Mouse (Mus musculus) midbrain, postnatal 0 days (tissue): Measurements from ENCODE around the gene Fmo1. TPM values are rescaled to one million over a fixed set of nuclear protein-coding genes. Genes with fewer than 3 reads are reported as not detected.

Experiments used
- ATAC-seq: fragments of 200-750 bp; cut with Nextera tagmentation; 2 replicates; pipeline ENCODE4 v1.8.0; 2017; ENCODE audit warnings: moderate number of reproducible peaks, mild to moderate bottlenecking, moderate TSS enrichment, moderate library complexity; ENCODE audit not compliant: low FRiP score
- DNase-seq: peaks from one replicate; pipeline ENCODE4 v3.0.0-alpha.2; 2015; ENCODE audit warnings: low spot score
- H3K27ac ChIP-seq: fragments of 300-500 bp; sonication (generic); 2 replicates; pipeline ENCODE4 v1.5.1; 2014; ENCODE audit warnings: low read depth, mild to moderate bottlenecking, low read length, mixed read lengths
- H3K27me3 ChIP-seq: fragments of 300-500 bp; sonication (generic); 2 replicates; pipeline ENCODE4 v1.6.1; 2014; ENCODE audit warnings: low read length, control low read depth, mixed read lengths; ENCODE audit not compliant: insufficient read depth
- H3K36me3 ChIP-seq: fragments of 300-500 bp; sonication (generic); 2 replicates; pipeline ENCODE4 v1.6.1; 2014; ENCODE audit warnings: low read length, control low read depth, mixed read lengths; ENCODE audit not compliant: insufficient read depth
- H3K4me1 ChIP-seq: fragments of 300-500 bp; sonication (generic); 2 replicates; pipeline ENCODE4 v1.6.1; 2014; ENCODE audit warnings: mild to moderate bottlenecking, control low read depth, antibody characterized with exemption, low read length, mixed read lengths; ENCODE audit not compliant: insufficient read depth
- H3K4me2 ChIP-seq: fragments of 300-500 bp; sonication (generic); 2 replicates; pipeline ENCODE4 v1.6.1; 2014; ENCODE audit warnings: low read depth, mild to moderate bottlenecking, low read length, mixed read lengths; ENCODE audit not compliant: poor library complexity, severe bottlenecking
- H3K4me3 ChIP-seq: fragments of 300-500 bp; sonication (generic); 2 replicates; pipeline ENCODE4 v1.5.1; 2014; ENCODE audit warnings: low read depth, mild to moderate bottlenecking, low read length, moderate library complexity
- H3K9ac ChIP-seq: fragments of 300-500 bp; sonication (generic); replicated peaks from 2 replicates; pipeline ENCODE4 v1.6.1; 2014; ENCODE audit warnings: mild to moderate bottlenecking, low read length, moderate library complexity, mixed read lengths; ENCODE audit not compliant: poor library complexity, severe bottlenecking
- H3K9me3 ChIP-seq: fragments of 300-500 bp; sonication (generic); 2 replicates; pipeline ENCODE4 v1.6.1; 2016; ENCODE audit warnings: low read length, control low read depth
- CTCF ChIP-seq: IDR thresholded peaks from 2 replicates; pipeline ENCODE4 v1.5.1; 2016; ENCODE audit warnings: antibody characterized with exemption, mild to moderate bottlenecking
- WGBS: fragments of 180-500 bp; shearing (Covaris S2); extraction: QIAGEN DNeasy Blood & Tissue Kit; methylation state at CpG from one replicate; pipeline ENCODE4 v1.1.7; 2014; 5-methylcytosine and 5-hydroxymethylcytosine counted together
- polyA plus RNA-seq: library from polyadenylated mRNA; unstranded; fragments of >200 nt; fragmentation: Nextera tagmentation; extraction: Ambion mirVana; gene quantifications from 2 replicates; pipeline ENCODE4 v1.2.1, GENCODE M21; 2015
- total RNA-seq: library from RNA; depleted of rRNA; stranded (reverse); fragments of >200 nt; gene quantifications from 2 replicates; pipeline ENCODE4 v1.2.3, GENCODE M21; 2014; rRNA removed

Gene Fmo1
- total RNA-seq = 69.1 and 77.2 TPM in 2 replicates
- polyA plus RNA-seq = 35.0 and 40.9 TPM in 2 replicates

- H3K4me1 ChIP-seq = no peaks in the 10 kb centered on the region
- no peak for DNase-seq
- H3K9ac ChIP-seq = no peak within 1 kb of the TSS
- WGBS = 73% methylated on average over 7 of the region's 7 CpGs
- no peak within 1 kb of the TSS for H3K27ac ChIP-seq
- no peak within 1 kb of the TSS for H3K4me2 ChIP-seq
- no peak for ATAC-seq
- TF ChIP-seq CTCF = no peak
- H3K9me3 ChIP-seq = no peaks in the 10 kb centered on the region
- no peaks in the 10 kb centered on the region for H3K36me3 ChIP-seq
- no peak within 1 kb of the TSS for H3K4me3 ChIP-seq
- H3K27me3 ChIP-seq = no peaks in the 10 kb centered on the region
Measured at GRCm38 (mm10) chr1:162866280-162866681, at the start of gene Fmo1. Gene Fmo1, minus strand, starts transcription at chr1:162866610.

- ATAC-seq (no peak), DNase-seq (no peak)
- H3K9me3 ChIP-seq = no peaks in the 10 kb centered on the region
- no peak overlapping the region for H3K27ac ChIP-seq
- WGBS = 94% methylated on average over 4 of the region's 4 CpGs
- no peaks in the 10 kb centered on the region for H3K4me1 ChIP-seq
- H3K27me3 ChIP-seq = no peaks in the 10 kb centered on the region
- H3K4me3 ChIP-seq = no peak overlapping the region
- TF ChIP-seq CTCF = no peak
- H3K4me2 ChIP-seq = no peak overlapping the region
- no peaks in the 10 kb centered on the region for H3K36me3 ChIP-seq
- H3K9ac ChIP-seq = no peak overlapping the region
Measured at GRCm38 (mm10) chr1:162914932-162915556, 48.6 kb upstream of the Fmo1 start.

- Histone ChIP-seq H3K9me3 (no peaks in the 10 kb centered on the region), H3K4me1 (no peaks in the 10 kb centered on the region), H3K36me3 (no peaks in the 10 kb centered on the region), H3K9ac (no peak overlapping the region), H3K27me3 (no peaks in the 10 kb centered on the region), H3K27ac (no peak overlapping the region), H3K4me3 (no peak overlapping the region), H3K4me2 (no peak overlapping the region)
- DNase-seq (no peak), ATAC-seq (no peak)
- TF ChIP-seq CTCF = no peak
Measured at GRCm38 (mm10) chr1:162912085-162912484, 45.7 kb upstream of the Fmo1 start.

GRCm38 (mm10) chr1:162901879-162902278 lies 35.5 kb upstream of the Fmo1 start:
- no peak overlapping the region for H3K27ac ChIP-seq
- no peak overlapping the region for H3K9ac ChIP-seq
- no peak for TF ChIP-seq CTCF
- no peak overlapping the region for H3K4me3 ChIP-seq
- no peaks in the 10 kb centered on the region for H3K27me3 ChIP-seq
- H3K4me2 ChIP-seq = no peak overlapping the region
- DNase-seq (peak; percentile 56), ATAC-seq (no peak)
- H3K36me3 ChIP-seq = no peaks in the 10 kb centered on the region
- 66% methylated on average over 4 of the region's 4 CpGs for WGBS
- H3K4me1 ChIP-seq = no peaks in the 10 kb centered on the region
- H3K9me3 ChIP-seq = no peaks in the 10 kb centered on the region

- H3K9ac ChIP-seq = no peak within 1 kb of the TSS
- H3K4me2 ChIP-seq = no peak within 1 kb of the TSS
- H3K36me3 ChIP-seq = no peaks in the 10 kb centered on the region
- H3K4me3 ChIP-seq = no peak within 1 kb of the TSS
- H3K27me3 ChIP-seq = no peaks in the 10 kb centered on the region
- no peaks in the 10 kb centered on the region for H3K9me3 ChIP-seq
- no peak for TF ChIP-seq CTCF
- ATAC-seq = no peak
- 71% methylated on average over 14 of the region's 14 CpGs for WGBS
- no peak for DNase-seq
- H3K27ac ChIP-seq = no peak within 1 kb of the TSS
- H3K4me1 ChIP-seq = no peaks in the 10 kb centered on the region
Measured at GRCm38 (mm10) chr1:162897838-162898811, 31.7 kb upstream of the Fmo1 start, which contains the start of gene Fmo2. Gene Fmo2, minus strand, starts transcription at chr1:162898726.

- ATAC-seq (no peak), DNase-seq (peak; percentile 69)
- Histone ChIP-seq H3K27ac (no peak overlapping the region), H3K27me3 (no peaks in the 10 kb centered on the region), H3K9ac (no peak overlapping the region), H3K4me2 (no peak overlapping the region), H3K9me3 (no peaks in the 10 kb centered on the region), H3K4me1 (no peaks in the 10 kb centered on the region), H3K36me3 (no peaks in the 10 kb centered on the region), H3K4me3 (no peak overlapping the region)
- peak; percentile 84 for TF ChIP-seq CTCF
- 44% methylated on average over 6 of the region's 6 CpGs for WGBS
Measured at GRCm38 (mm10) chr1:162895900-162896299, 29.5 kb upstream of the Fmo1 start.
